Mouse (Mus musculus) midbrain, embryonic 12.5 days (tissue): ENCODE results near the gene Arhgap33. TPM values are rescaled to one million over a fixed set of nuclear protein-coding genes. Genes with fewer than 3 reads are reported as not detected.

Experiments used
- ATAC-seq: fragments of 200-750 bp; cut with Nextera tagmentation; 2 replicates; pipeline ENCODE4 v1.8.0; 2017; ENCODE audit warnings: low read depth, moderate TSS enrichment, moderate library complexity; ENCODE audit not compliant: low FRiP score
- H3K27ac ChIP-seq: fragments of 300-500 bp; sonication (generic); replicated peaks from 2 replicates; pipeline ENCODE4 v1.5.1; 2016; ENCODE audit warnings: mild to moderate bottlenecking
- H3K27me3 ChIP-seq: fragments of 300-500 bp; sonication (generic); 2 replicates; pipeline ENCODE4 v1.6.1; 2016; ENCODE audit warnings: mild to moderate bottlenecking
- H3K36me3 ChIP-seq: fragments of 300-500 bp; sonication (generic); 2 replicates; pipeline ENCODE4 v1.6.1; 2016
- H3K4me1 ChIP-seq: fragments of 300-500 bp; sonication (generic); 2 replicates; pipeline ENCODE4 v1.6.1; 2016
- H3K4me2 ChIP-seq: fragments of 300-500 bp; sonication (generic); replicated peaks from 2 replicates; pipeline ENCODE4 v1.6.1; 2016; ENCODE audit warnings: mild to moderate bottlenecking, moderate library complexity
- H3K4me3 ChIP-seq: fragments of 300-500 bp; sonication (generic); 2 replicates; pipeline ENCODE4 v1.5.1; 2016; ENCODE audit warnings: mild to moderate bottlenecking
- H3K9ac ChIP-seq: fragments of 300-500 bp; sonication (generic); replicated peaks from 2 replicates; pipeline ENCODE4 v1.6.1; 2016; ENCODE audit warnings: mild to moderate bottlenecking, moderate library complexity
- H3K9me3 ChIP-seq: fragments of 300-500 bp; sonication (generic); 2 replicates; pipeline ENCODE4 v1.6.1; 2016; ENCODE audit warnings: mild to moderate bottlenecking
- WGBS: fragments of 180-500 bp; shearing (Covaris S2); methylation state at CpG from one replicate; pipeline ENCODE4 v1.1.7; 2016; 5-methylcytosine and 5-hydroxymethylcytosine counted together
- polyA plus RNA-seq: library from polyadenylated mRNA; unstranded; fragments of >200 nt; fragmentation: Nextera tagmentation; extraction: Ambion mirVana; gene quantifications from 2 replicates; pipeline ENCODE4 v1.2.1, GENCODE M21; 2016

Gene Arhgap33
- polyA plus RNA-seq, 1 experiment from 2014 or later, result 96.3 TPM

GRCm38 (mm10) chr7:30551445-30552101 lies 16.7 kb upstream of the Arhgap33 start:
- no peaks in the 10 kb centered on the region for H3K9me3 ChIP-seq
- peak overlapping the region; percentile 61 for H3K9ac ChIP-seq
- peaks cover 16% of the 10 kb centered on the region for H3K4me1 ChIP-seq
- peak overlapping the region; percentile 89 for H3K4me2 ChIP-seq
- H3K4me3 ChIP-seq, result peak overlapping the region; percentile 70
- H3K27me3 ChIP-seq, result peaks cover 10% of the 10 kb centered on the region; the same call in 1 of the 2 replicates
- peak; percentile 64 for ATAC-seq
- H3K27ac ChIP-seq, result peak overlapping the region; percentile 91
- H3K36me3 ChIP-seq, result peaks cover 41% of the 10 kb centered on the region
- WGBS, result 2% methylated on average over 10 of the region's 10 CpGs

- peaks cover 40% of the 10 kb centered on the region for H3K36me3 ChIP-seq
- peaks cover 10% of the 10 kb centered on the region; the same call in 1 of the 2 replicates for H3K27me3 ChIP-seq
- no peak overlapping the region for H3K4me2 ChIP-seq
- WGBS, result 100% methylated on average over 1 of the region's 1 CpGs
- ATAC-seq, result no peak
- H3K27ac ChIP-seq, result no peak overlapping the region
- H3K4me3 ChIP-seq, result no peak overlapping the region
- H3K4me1 ChIP-seq, result peaks cover 16% of the 10 kb centered on the region
- H3K9me3 ChIP-seq, result no peaks in the 10 kb centered on the region
- no peak overlapping the region for H3K9ac ChIP-seq
Observed at GRCm38 (mm10) chr7:30550603-30551002, 15.7 kb upstream of the Arhgap33 start.

- Histone ChIP-seq H3K9me3 (no peaks in the 10 kb centered on the region), H3K4me1 (peaks cover 16% of the 10 kb centered on the region), H3K9ac (no peak overlapping the region), H3K4me3 (no peak overlapping the region), H3K27ac (no peak overlapping the region), H3K27me3 (peaks cover 10% of the 10 kb centered on the region; the same call in 1 of the 2 replicates), H3K36me3 (peaks cover 33% of the 10 kb centered on the region; the same call in 1 of the 2 replicates), H3K4me2 (no peak overlapping the region)
- no peak for ATAC-seq
- WGBS, result 93% methylated on average over 2 of the region's 2 CpGs
Observed at GRCm38 (mm10) chr7:30549880-30550279, 15.0 kb upstream of the Arhgap33 start.

- Histone ChIP-seq H3K9ac (no peak overlapping the region; the same call in 1 of the 2 replicates), H3K36me3 (peaks cover 63% of the 10 kb centered on the region)
Observed at GRCm38 (mm10) chr7:30544327-30544726, 9.5 kb upstream of the Arhgap33 start.

GRCm38 (mm10) chr7:30540572-30540971 lies 5.7 kb upstream of the Arhgap33 start:
- no peak for ATAC-seq
- Histone ChIP-seq H3K9me3 (no peaks in the 10 kb centered on the region), H3K9ac (no peak overlapping the region), H3K4me1 (peaks cover 5% of the 10 kb centered on the region), H3K27me3 (no peaks in the 10 kb centered on the region), H3K36me3 (peaks cover 50% of the 10 kb centered on the region), H3K27ac (no peak overlapping the region), H3K4me2 (no peak overlapping the region), H3K4me3 (no peak overlapping the region)
- WGBS, result 89% methylated on average over 7 of the region's 7 CpGs

More at GRCm38 (mm10) chr7:30544327-30544726, 9.5 kb upstream of the Arhgap33 start:
- H3K27ac ChIP-seq, result no peak overlapping the region
- H3K4me3 ChIP-seq, result no peak overlapping the region
- no peak overlapping the region for H3K4me2 ChIP-seq
- no peaks in the 10 kb centered on the region for H3K9me3 ChIP-seq
- H3K27me3 ChIP-seq, result no peaks in the 10 kb centered on the region
- H3K4me1 ChIP-seq, result no peaks in the 10 kb centered on the region
- 96% methylated on average over 2 of the region's 2 CpGs for WGBS
- no peak for ATAC-seq

- peak overlapping the region; percentile 82 for H3K4me3 ChIP-seq
- 5% methylated on average over 26 of the region's 26 CpGs for WGBS
- H3K9ac ChIP-seq, result peak overlapping the region; percentile 91
- peaks cover 48% of the 10 kb centered on the region for H3K36me3 ChIP-seq
- peaks cover 35% of the 10 kb centered on the region for H3K4me1 ChIP-seq
- H3K4me2 ChIP-seq, result peak overlapping the region; percentile 79
- H3K9me3 ChIP-seq, result no peaks in the 10 kb centered on the region
- no peaks in the 10 kb centered on the region for H3K27me3 ChIP-seq
- peak; percentile 29 for ATAC-seq
- peak overlapping the region; percentile 88 for H3K27ac ChIP-seq
Observed at GRCm38 (mm10) chr7:30533941-30534632, 773 bp downstream of the Arhgap33 start.

GRCm38 (mm10) chr7:30532931-30533330 lies 1.9 kb downstream of the Arhgap33 start:
- peak overlapping the region; percentile 79 for H3K4me2 ChIP-seq
- H3K9me3 ChIP-seq, result no peaks in the 10 kb centered on the region
- H3K9ac ChIP-seq, result peak overlapping the region; percentile 91
- 11% methylated on average over 8 of the region's 8 CpGs for WGBS
- 0 out of 2 replicates have a peak overlapping the region, but pooled peaks have one; percentile 35 for H3K27ac ChIP-seq
- H3K27me3 ChIP-seq, result no peaks in the 10 kb centered on the region
- no peak for ATAC-seq
- H3K36me3 ChIP-seq, result peaks cover 51% of the 10 kb centered on the region
- peaks cover 35% of the 10 kb centered on the region for H3K4me1 ChIP-seq
- peak overlapping the region; percentile 82 for H3K4me3 ChIP-seq

GRCm38 (mm10) chr7:30531291-30531815 lies 3.5 kb downstream of the Arhgap33 start:
- H3K4me1 ChIP-seq, result peaks cover 41% of the 10 kb centered on the region
- WGBS, result 86% methylated on average over 9 of the region's 9 CpGs
- H3K4me2 ChIP-seq, result peak overlapping the region; percentile 79; the same call in 1 of the 2 replicates
- peaks cover 66% of the 10 kb centered on the region for H3K36me3 ChIP-seq
- H3K27ac ChIP-seq, result no peak overlapping the region
- H3K27me3 ChIP-seq, result no peaks in the 10 kb centered on the region
- no peak for ATAC-seq
- 0 out of 2 replicates have a peak overlapping the region, but pooled peaks have one; percentile 17 for H3K4me3 ChIP-seq
- peak overlapping the region; percentile 41; the same call in 1 of the 2 replicates for H3K9ac ChIP-seq
- no peaks in the 10 kb centered on the region for H3K9me3 ChIP-seq

- Histone ChIP-seq H3K4me2 (no peak overlapping the region), H3K27me3 (no peaks in the 10 kb centered on the region), H3K27ac (no peak overlapping the region), H3K9ac (peak overlapping the region; percentile 24; the same call in 1 of the 2 replicates), H3K4me3 (no peak overlapping the region), H3K9me3 (no peaks in the 10 kb centered on the region), H3K36me3 (peaks cover 100% of the 10 kb centered on the region), H3K4me1 (peaks cover 19% of the 10 kb centered on the region)
- no peak for ATAC-seq
- 90% methylated on average over 14 of the region's 14 CpGs for WGBS
Observed at GRCm38 (mm10) chr7:30526981-30527380, 7.9 kb downstream of the Arhgap33 start.

GRCm38 (mm10) chr7:30526399-30526798 lies 8.5 kb downstream of the Arhgap33 start:
- Histone ChIP-seq H3K9me3 (no peaks in the 10 kb centered on the region), H3K9ac (0 out of 2 replicates have a peak overlapping the region, but pooled peaks have one; percentile 24)

GRCm38 (mm10) chr7:30525954-30526353 lies 8.9 kb downstream of the Arhgap33 start:
- no peaks in the 10 kb centered on the region for H3K9me3 ChIP-seq
- peaks cover 90% of the 10 kb centered on the region for H3K36me3 ChIP-seq
- H3K4me1 ChIP-seq, result peaks cover 10% of the 10 kb centered on the region; the same call in 1 of the 2 replicates
- WGBS, result 31% methylated on average over 10 of the region's 10 CpGs
- no peak overlapping the region for H3K4me2 ChIP-seq
- H3K9ac ChIP-seq, result no peak overlapping the region
- H3K4me3 ChIP-seq, result no peak overlapping the region
- no peak overlapping the region for H3K27ac ChIP-seq
- no peak for ATAC-seq
- H3K27me3 ChIP-seq, result no peaks in the 10 kb centered on the region

More at GRCm38 (mm10) chr7:30526399-30526798, 8.5 kb downstream of the Arhgap33 start:
- Histone ChIP-seq H3K4me3 (no peak overlapping the region), H3K36me3 (peaks cover 94% of the 10 kb centered on the region), H3K27me3 (no peaks in the 10 kb centered on the region), H3K27ac (no peak overlapping the region), H3K4me2 (no peak overlapping the region), H3K4me1 (peaks cover 14% of the 10 kb centered on the region)
- no peak for ATAC-seq
- WGBS, result 21% methylated on average over 17 of the region's 17 CpGs

- Histone ChIP-seq H3K4me1 (peaks cover 14% of the 10 kb centered on the region; the same call in 1 of the 2 replicates), H3K4me2 (no peak overlapping the region), H3K4me3 (no peak overlapping the region), H3K27me3 (no peaks in the 10 kb centered on the region), H3K36me3 (peaks cover 75% of the 10 kb centered on the region), H3K27ac (no peak overlapping the region), H3K9ac (0 out of 2 replicates have a peak overlapping the region, but pooled peaks have one; percentile 6), H3K9me3 (no peaks in the 10 kb centered on the region)
- WGBS, result 82% methylated on average over 6 of the region's 6 CpGs
- ATAC-seq, result no peak
Observed at GRCm38 (mm10) chr7:30524487-30524886, 10.4 kb downstream of the Arhgap33 start.
